Mouse (Mus musculus) cortical plate, adult 2 months (tissue): ENCODE measurements at regions not wholly inside any gene's neighbourhood (a gene's known extent, or its start where the extent isn't known, plus 50 kb on each side); places are given as distances from the start of the nearest gene placed in this dataset.

Source experiments
- H3K27ac ChIP-seq: fragments of 200-500 bp; 2 replicates; pipeline ENCODE4 v1.5.1; 2012; ENCODE audit warnings: low read length, control low read depth, inconsistent platforms; ENCODE audit not compliant: insufficient read depth
- H3K4me1 ChIP-seq: fragments of 200-500 bp; 2 replicates; pipeline ENCODE4 v1.6.1; 2011; ENCODE audit warnings: low read length; ENCODE audit not compliant: control insufficient read depth, insufficient read depth
- H3K4me3 ChIP-seq: fragments of 200-500 bp; 2 replicates; pipeline ENCODE4 v1.5.1; 2011; ENCODE audit warnings: mild to moderate bottlenecking, low read length, control low read depth; ENCODE audit not compliant: insufficient read depth
- CTCF ChIP-seq: fragments of 200-500 bp; IDR thresholded peaks from 2 replicates; pipeline ENCODE4 v1.5.1; 2011; ENCODE audit warnings: mild to moderate bottlenecking, control low read depth, low read length; ENCODE audit not compliant: insufficient read depth; ENCODE audit errors: extremely low read depth
- POLR2A ChIP-seq: fragments of 200-500 bp; IDR thresholded peaks from 2 replicates; pipeline ENCODE4 v1.6.1; 2011; ENCODE audit warnings: mild to moderate bottlenecking, low read length, control low read depth; ENCODE audit not compliant: insufficient read depth; ENCODE audit errors: extremely low read depth

- Histone ChIP-seq H3K27ac (no peak overlapping the region), H3K4me3 (no peak overlapping the region), H3K4me1 (no peaks in the 10 kb centered on the region)
- TF ChIP-seq POLR2A: no peak
- no peak for TF ChIP-seq CTCF
Observed at GRCm38 (mm10) chr4:87403354-87403753, 173.1 kb upstream of the Slc24a2 start.

GRCm38 (mm10) chr4:87402173-87402556 lies 171.9 kb upstream of the Slc24a2 start:
- TF ChIP-seq POLR2A (no peak), CTCF (no peak)
- Histone ChIP-seq H3K4me3 (no peak overlapping the region), H3K4me1 (no peaks in the 10 kb centered on the region), H3K27ac (no peak overlapping the region)

GRCm38 (mm10) chr4:87401316-87402172 lies 171.3 kb upstream of the Slc24a2 start:
- no peak overlapping the region for H3K4me3 ChIP-seq
- TF ChIP-seq CTCF (no peak), POLR2A (no peak)
- H3K27ac ChIP-seq: no peak overlapping the region
- no peaks in the 10 kb centered on the region for H3K4me1 ChIP-seq

- no peak for TF ChIP-seq CTCF
- TF ChIP-seq POLR2A: no peak
- Histone ChIP-seq H3K27ac (no peak overlapping the region), H3K4me1 (no peaks in the 10 kb centered on the region), H3K4me3 (no peak overlapping the region)
Observed at GRCm38 (mm10) chr4:87386835-87387234, 156.6 kb upstream of the Slc24a2 start.

GRCm38 (mm10) chr4:87386271-87386670 lies 156.0 kb upstream of the Slc24a2 start:
- TF ChIP-seq CTCF (no peak), POLR2A (no peak)
- H3K4me1 ChIP-seq: no peaks in the 10 kb centered on the region
- no peak overlapping the region for H3K27ac ChIP-seq
- H3K4me3 ChIP-seq: no peak overlapping the region

DNA sequence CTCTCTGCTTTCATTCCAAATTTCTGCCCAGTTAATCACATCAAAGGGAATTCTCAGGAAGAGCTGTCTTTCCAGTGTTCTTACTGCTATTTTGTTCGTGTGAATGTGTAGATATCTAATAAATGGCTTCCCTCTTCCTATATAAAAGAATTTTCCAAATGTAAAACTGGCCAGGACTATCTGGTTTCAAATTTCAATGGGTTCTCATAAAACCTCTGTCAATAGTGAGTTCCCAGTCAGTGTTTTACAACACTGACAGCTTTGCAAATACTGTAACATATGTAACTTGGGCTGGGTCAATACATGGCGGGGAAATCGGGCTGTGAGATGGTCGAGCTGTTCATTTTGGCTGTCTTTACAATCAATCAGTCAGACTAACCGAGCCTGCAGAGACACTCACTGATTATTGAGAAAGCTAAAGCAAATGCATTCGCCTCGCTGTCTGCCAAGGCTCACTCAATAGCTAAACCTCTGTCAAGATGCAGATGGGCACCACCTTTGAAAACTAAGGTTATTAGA lies 155.0 kb upstream of the Slc24a2 start:
- Histone ChIP-seq H3K4me3 (no peak overlapping the region), H3K27ac (no peak overlapping the region), H3K4me1 (no peaks in the 10 kb centered on the region)
- TF ChIP-seq POLR2A (no peak), CTCF (no peak)

DNA sequence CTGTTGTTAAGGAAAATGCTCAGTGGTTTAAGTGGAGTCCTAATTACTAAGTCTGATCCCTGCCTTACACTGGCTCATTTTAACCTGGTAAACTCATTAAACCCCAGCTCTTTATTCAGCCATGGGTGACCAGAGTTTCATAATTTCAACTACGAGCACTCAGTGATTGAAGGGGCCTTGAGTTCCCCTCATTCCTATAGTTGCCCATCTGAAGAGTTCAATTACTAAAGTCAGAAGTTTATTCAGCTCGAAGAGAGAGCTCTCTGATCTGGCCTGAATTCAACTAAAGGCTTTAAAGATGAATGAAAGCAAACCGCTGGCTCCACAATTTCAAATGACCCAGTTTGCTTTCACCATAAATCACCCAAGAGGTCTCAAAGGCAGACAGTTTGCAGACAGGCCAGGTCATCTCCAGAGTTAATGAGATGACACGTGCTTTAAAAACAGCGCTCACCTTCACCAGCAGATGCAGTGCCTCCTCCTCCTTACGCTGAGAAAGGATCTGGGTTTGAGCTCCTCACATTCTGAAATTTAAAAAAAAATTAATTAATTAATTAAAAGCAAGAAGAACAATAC lies 154.3 kb upstream of the Slc24a2 start:
- no peak overlapping the region for H3K27ac ChIP-seq
- H3K4me1 ChIP-seq: no peaks in the 10 kb centered on the region
- TF ChIP-seq POLR2A (no peak), CTCF (no peak)
- H3K4me3 ChIP-seq: no peak overlapping the region

DNA sequence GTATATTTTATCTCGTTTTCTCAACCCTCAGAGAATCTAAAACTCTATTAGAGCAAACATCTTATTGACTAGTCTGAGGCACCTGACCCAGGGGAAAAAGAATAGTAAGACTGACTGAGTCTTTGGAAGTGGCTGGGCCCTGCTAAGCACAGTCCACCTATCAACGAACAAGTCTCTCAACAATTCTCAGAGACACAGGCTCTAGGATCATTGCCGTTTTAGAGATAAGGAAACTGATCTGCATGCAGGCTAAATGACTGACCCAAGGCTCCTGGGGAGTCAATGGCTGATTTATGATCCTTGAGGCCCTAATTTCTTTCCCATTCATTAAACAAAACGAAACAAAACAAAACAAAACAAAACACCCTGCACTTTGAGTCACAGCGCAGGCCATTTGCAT lies 150.4 kb upstream of the Slc24a2 start:
- H3K27ac ChIP-seq: no peak overlapping the region
- H3K4me3 ChIP-seq: no peak overlapping the region

GRCm38 (mm10) chr4:87379516-87380173 lies 149.4 kb upstream of the Slc24a2 start:
- TF ChIP-seq POLR2A: no peak
- no peak for TF ChIP-seq CTCF
- no peak overlapping the region for H3K27ac ChIP-seq
- no peaks in the 10 kb centered on the region for H3K4me1 ChIP-seq
- H3K4me3 ChIP-seq: no peak overlapping the region

More for the DNA sequence above, 150.4 kb upstream of the Slc24a2 start:
- TF ChIP-seq POLR2A (no peak), CTCF (no peak)
- H3K4me1 ChIP-seq: no peaks in the 10 kb centered on the region
